Mouse (Mus musculus) midbrain, embryonic 12.5 days (tissue): ENCODE data around the gene Rgs19. TPM values are rescaled to one million over a fixed set of nuclear protein-coding genes. Genes with fewer than 3 reads are reported as not detected.

ENCODE experiments used
- ATAC-seq: fragments of 200-750 bp; cut with Nextera tagmentation; 2 replicates; pipeline ENCODE4 v1.8.0; 2017; ENCODE audit warnings: low read depth, moderate TSS enrichment, moderate library complexity; ENCODE audit not compliant: low FRiP score
- H3K27ac ChIP-seq: fragments of 300-500 bp; sonication (generic); replicated peaks from 2 replicates; pipeline ENCODE4 v1.5.1; 2016; ENCODE audit warnings: mild to moderate bottlenecking
- H3K27me3 ChIP-seq: fragments of 300-500 bp; sonication (generic); 2 replicates; pipeline ENCODE4 v1.6.1; 2016; ENCODE audit warnings: mild to moderate bottlenecking
- H3K36me3 ChIP-seq: fragments of 300-500 bp; sonication (generic); 2 replicates; pipeline ENCODE4 v1.6.1; 2016
- H3K4me1 ChIP-seq: fragments of 300-500 bp; sonication (generic); 2 replicates; pipeline ENCODE4 v1.6.1; 2016
- H3K4me2 ChIP-seq: fragments of 300-500 bp; sonication (generic); replicated peaks from 2 replicates; pipeline ENCODE4 v1.6.1; 2016; ENCODE audit warnings: mild to moderate bottlenecking, moderate library complexity
- H3K4me3 ChIP-seq: fragments of 300-500 bp; sonication (generic); 2 replicates; pipeline ENCODE4 v1.5.1; 2016; ENCODE audit warnings: mild to moderate bottlenecking
- H3K9ac ChIP-seq: fragments of 300-500 bp; sonication (generic); replicated peaks from 2 replicates; pipeline ENCODE4 v1.6.1; 2016; ENCODE audit warnings: mild to moderate bottlenecking, moderate library complexity
- H3K9me3 ChIP-seq: fragments of 300-500 bp; sonication (generic); 2 replicates; pipeline ENCODE4 v1.6.1; 2016; ENCODE audit warnings: mild to moderate bottlenecking
- WGBS: fragments of 180-500 bp; shearing (Covaris S2); methylation state at CpG from one replicate; pipeline ENCODE4 v1.1.7; 2016; 5-methylcytosine and 5-hydroxymethylcytosine counted together
- polyA plus RNA-seq: library from polyadenylated mRNA; unstranded; fragments of >200 nt; fragmentation: Nextera tagmentation; extraction: Ambion mirVana; gene quantifications from 2 replicates; pipeline ENCODE4 v1.2.1, GENCODE M21; 2016

Gene Rgs19
- polyA plus RNA-seq, 1 experiment from 2014 or later, result 44.9 TPM

- peak overlapping the region; percentile 51 for H3K4me2 ChIP-seq
- no peak overlapping the region for H3K27ac ChIP-seq
- peak overlapping the region; percentile 25; the same call in 1 of the 2 replicates for H3K9ac ChIP-seq
- 3% methylated on average over 56 of the region's 56 CpGs for WGBS
- ATAC-seq, result no peak
- H3K36me3 ChIP-seq, result no peaks in the 10 kb centered on the region
- H3K4me3 ChIP-seq, result peak overlapping the region; percentile 40
- peaks cover 70% of the 10 kb centered on the region for H3K27me3 ChIP-seq
- no peaks in the 10 kb centered on the region for H3K9me3 ChIP-seq
- H3K4me1 ChIP-seq, result peaks cover 26% of the 10 kb centered on the region
Observed at GRCm38 (mm10) chr2:181670285-181670912, 23.4 kb downstream of the Rgs19 start.

GRCm38 (mm10) chr2:181663298-181663630 is 30.5 kb downstream of the Rgs19 start:
- Histone ChIP-seq H3K9ac (no peak overlapping the region), H3K9me3 (no peaks in the 10 kb centered on the region), H3K4me2 (no peak overlapping the region), H3K4me1 (peaks cover 5% of the 10 kb centered on the region; the same call in 1 of the 2 replicates), H3K36me3 (no peaks in the 10 kb centered on the region), H3K27me3 (peaks cover 6% of the 10 kb centered on the region), H3K4me3 (no peak overlapping the region), H3K27ac (no peak overlapping the region)
- no peak for ATAC-seq
- WGBS, result 34% methylated on average over 4 of the region's 4 CpGs

- peaks cover 2% of the 10 kb centered on the region; the same call in 1 of the 2 replicates for H3K27me3 ChIP-seq
- H3K36me3 ChIP-seq, result no peaks in the 10 kb centered on the region
- H3K4me1 ChIP-seq, result peaks cover 5% of the 10 kb centered on the region; the same call in 1 of the 2 replicates
- no peak overlapping the region for H3K4me3 ChIP-seq
- H3K9me3 ChIP-seq, result no peaks in the 10 kb centered on the region
- 86% methylated on average over 3 of the region's 3 CpGs for WGBS
- H3K27ac ChIP-seq, result no peak overlapping the region
- no peak for ATAC-seq
- H3K9ac ChIP-seq, result no peak overlapping the region
- H3K4me2 ChIP-seq, result no peak overlapping the region
Observed at GRCm38 (mm10) chr2:181662620-181663297, 31.0 kb downstream of the Rgs19 start.

GRCm38 (mm10) chr2:181659609-181660055 is 34.1 kb downstream of the Rgs19 start:
- H3K36me3 ChIP-seq, result peaks cover 27% of the 10 kb centered on the region
- 0 out of 2 replicates have a peak overlapping the region, but pooled peaks have one; percentile 20 for H3K9ac ChIP-seq
- no peak overlapping the region for H3K27ac ChIP-seq
- WGBS, result 12% methylated on average over 9 of the region's 9 CpGs
- peak overlapping the region; percentile 15; the same call in 1 of the 2 replicates for H3K4me2 ChIP-seq
- ATAC-seq, result peak; percentile 56; the same call in 1 of the 2 replicates
- H3K9me3 ChIP-seq, result no peaks in the 10 kb centered on the region
- peaks cover 5% of the 10 kb centered on the region; the same call in 1 of the 2 replicates for H3K4me1 ChIP-seq
- 0 out of 2 replicates have a peak, but pooled peaks cover 3% of the 10 kb centered on the region for H3K27me3 ChIP-seq
- H3K4me3 ChIP-seq, result no peak overlapping the region

- no peak overlapping the region for H3K4me3 ChIP-seq
- 32% methylated on average over 17 of the region's 17 CpGs for WGBS
- H3K27ac ChIP-seq, result no peak overlapping the region
- no peaks in the 10 kb centered on the region for H3K9me3 ChIP-seq
- peaks cover 5% of the 10 kb centered on the region; the same call in 1 of the 2 replicates for H3K4me1 ChIP-seq
- H3K9ac ChIP-seq, result no peak overlapping the region
- H3K27me3 ChIP-seq, result 0 out of 2 replicates have a peak, but pooled peaks cover 3% of the 10 kb centered on the region
- peak; percentile 49; the same call in 1 of the 2 replicates for ATAC-seq
- H3K36me3 ChIP-seq, result peaks cover 29% of the 10 kb centered on the region
- H3K4me2 ChIP-seq, result 0 out of 2 replicates have a peak overlapping the region, but pooled peaks have one; percentile 15
Observed at GRCm38 (mm10) chr2:181658930-181659555, 34.7 kb downstream of the Rgs19 start.

- Histone ChIP-seq H3K9me3 (no peaks in the 10 kb centered on the region), H3K4me1 (peaks cover 5% of the 10 kb centered on the region; the same call in 1 of the 2 replicates), H3K4me3 (no peak overlapping the region), H3K27me3 (0 out of 2 replicates have a peak, but pooled peaks cover 3% of the 10 kb centered on the region), H3K36me3 (peaks cover 34% of the 10 kb centered on the region), H3K27ac (no peak overlapping the region), H3K4me2 (no peak overlapping the region), H3K9ac (no peak overlapping the region)
- no peak for ATAC-seq
- 86% methylated on average over 7 of the region's 7 CpGs for WGBS
Observed at GRCm38 (mm10) chr2:181658528-181658927, 35.2 kb downstream of the Rgs19 start.

GRCm38 (mm10) chr2:181657441-181657840 is 36.3 kb downstream of the Rgs19 start:
- H3K9ac ChIP-seq, result no peak overlapping the region
- peaks cover 45% of the 10 kb centered on the region for H3K36me3 ChIP-seq
- H3K27me3 ChIP-seq, result 0 out of 2 replicates have a peak, but pooled peaks cover 3% of the 10 kb centered on the region
- no peak overlapping the region for H3K4me3 ChIP-seq
- H3K4me1 ChIP-seq, result peaks cover 5% of the 10 kb centered on the region; the same call in 1 of the 2 replicates
- no peaks in the 10 kb centered on the region for H3K9me3 ChIP-seq
- ATAC-seq, result no peak
- WGBS, result 67% methylated on average over 2 of the region's 2 CpGs
- no peak overlapping the region for H3K4me2 ChIP-seq
- H3K27ac ChIP-seq, result no peak overlapping the region

GRCm38 (mm10) chr2:181656734-181657133 is 37.0 kb downstream of the Rgs19 start, which contains the start of gene Gm29797:
Gm29797 (plus strand) TSS chr2:181657034.
- H3K27me3 ChIP-seq, result 0 out of 2 replicates have a peak, but pooled peaks cover 3% of the 10 kb centered on the region
- no peak for ATAC-seq
- peaks cover 52% of the 10 kb centered on the region for H3K36me3 ChIP-seq

GRCm38 (mm10) chr2:181653523-181653922 is 40.3 kb downstream of the Rgs19 start:
- 89% methylated on average over 1 of the region's 1 CpGs for WGBS
- ATAC-seq, result no peak
- peaks cover 84% of the 10 kb centered on the region for H3K36me3 ChIP-seq

More at GRCm38 (mm10) chr2:181656734-181657133, 37.0 kb downstream of the Rgs19 start, which contains the start of gene Gm29797:
- Histone ChIP-seq H3K27ac (no peak within 1 kb of the TSS), H3K4me2 (no peak within 1 kb of the TSS), H3K9ac (no peak within 1 kb of the TSS), H3K4me3 (no peak within 1 kb of the TSS), H3K9me3 (no peaks in the 10 kb centered on the region), H3K4me1 (peaks cover 5% of the 10 kb centered on the region; the same call in 1 of the 2 replicates)
- 86% methylated on average over 3 of the region's 3 CpGs for WGBS

GRCm38 (mm10) chr2:181653065-181653464 is 40.7 kb downstream of the Rgs19 start:
- H3K9ac ChIP-seq, result no peak overlapping the region
- 0 out of 2 replicates have a peak, but pooled peaks cover 3% of the 10 kb centered on the region for H3K27me3 ChIP-seq
- no peaks in the 10 kb centered on the region for H3K4me1 ChIP-seq
- H3K4me3 ChIP-seq, result no peak overlapping the region
- H3K4me2 ChIP-seq, result no peak overlapping the region
- ATAC-seq, result no peak
- H3K27ac ChIP-seq, result no peak overlapping the region
- H3K9me3 ChIP-seq, result no peaks in the 10 kb centered on the region
- H3K36me3 ChIP-seq, result peaks cover 89% of the 10 kb centered on the region

More at GRCm38 (mm10) chr2:181653523-181653922, 40.3 kb downstream of the Rgs19 start:
- Histone ChIP-seq H3K27me3 (0 out of 2 replicates have a peak, but pooled peaks cover 3% of the 10 kb centered on the region), H3K4me3 (no peak overlapping the region), H3K4me1 (no peaks in the 10 kb centered on the region), H3K27ac (no peak overlapping the region), H3K4me2 (no peak overlapping the region), H3K9me3 (no peaks in the 10 kb centered on the region), H3K9ac (no peak overlapping the region)

- H3K4me1 ChIP-seq, result no peaks in the 10 kb centered on the region
- no peak for ATAC-seq
- H3K36me3 ChIP-seq, result peaks cover 96% of the 10 kb centered on the region
- H3K27me3 ChIP-seq, result no peaks in the 10 kb centered on the region
- no peak overlapping the region for H3K4me3 ChIP-seq
- no peak overlapping the region for H3K9ac ChIP-seq
- WGBS, result 93% methylated on average over 10 of the region's 10 CpGs
- H3K4me2 ChIP-seq, result no peak overlapping the region
- no peak overlapping the region for H3K27ac ChIP-seq
- no peaks in the 10 kb centered on the region for H3K9me3 ChIP-seq
Observed at GRCm38 (mm10) chr2:181648926-181649325, 44.9 kb downstream of the Rgs19 start.
